20 mouse cellular contexts compared by ENCODE assay signal in the genomic region with DNA sequence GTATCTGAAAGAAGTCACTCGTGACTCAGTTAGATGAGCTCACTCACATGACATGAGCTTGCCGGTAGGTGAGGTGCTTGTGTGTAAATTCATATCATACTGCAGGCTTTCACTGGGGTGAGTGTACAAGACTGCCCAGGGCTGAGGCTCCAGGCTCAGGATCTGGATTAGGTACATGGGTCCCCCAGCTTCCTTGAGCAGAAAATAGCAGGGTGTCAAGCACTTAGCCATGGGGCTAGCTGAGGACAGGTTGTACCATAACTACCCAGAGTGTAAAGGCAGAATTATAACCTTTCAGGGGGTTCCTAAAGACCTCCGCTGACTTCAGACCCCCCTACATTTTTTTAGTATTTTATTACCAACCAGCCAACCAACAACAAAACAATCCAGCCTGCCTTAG. TPM values are rescaled to one million over a fixed set of nuclear protein-coding genes. Genes with fewer than 3 reads are reported as not detected.
DNase-seq lines count a peak whose midpoint lies in the region; ATAC-seq and TF ChIP-seq lines count a peak whose summit lies in the region.
"Had no signal": no experiment of that assay in that cellular context is flagged by ENCODE, and none has a peak within 500 bp of the region (broad histone marks: within the 10 kb centered on the region; RNA-seq: fewer than 3 reads in every experiment).

Gm10320 (minus strand) TSS at position 93 of the 400 bp plus-strand sequence.

- H3ac ChIP-seq in C2C12 (ENCODE audit: control insufficient read depth, insufficient read length, low read depth) = peak within 1 kb of the TSS; percentile 45

- no peaks in the 10 kb centered on the region for H3K4me1 ChIP-seq in heart, embryonic 10.5 days
- no peaks in the 10 kb centered on the region for H3K4me1 ChIP-seq in embryonic facial prominence, embryonic 11.5 days (ENCODE audit: control insufficient read depth, insufficient read depth, low read length)

- H3K79me2 ChIP-seq in C2C12 (ENCODE audit: control insufficient read depth, insufficient read depth) = no peaks in the 10 kb centered on the region

- no peak within 1 kb of the TSS for H3K4me2 ChIP-seq in embryonic facial prominence, embryonic 11.5 days (ENCODE audit: low read depth, low read length)
- H3K4me2 ChIP-seq: heart, embryonic 12.5 days; hindbrain, embryonic 15.5 days had no signal

- no peak within 1 kb of the TSS for H3K27ac ChIP-seq in heart, embryonic 10.5 days
- 0 out of 2 replicates have a peak within 1 kb of the TSS, but pooled peaks have one; percentile 29 for H3K27ac ChIP-seq in embryonic facial prominence, embryonic 11.5 days (replicated peaks; ENCODE audit: low read depth, low read length)
- H3K27ac ChIP-seq: forebrain, embryonic 10.5 days; heart, adult 2 months; hindbrain, embryonic 15.5 days had no signal

- H3K79me3 ChIP-seq in C2C12 (ENCODE audit: low read depth) = no peaks in the 10 kb centered on the region

- H3K4me3 ChIP-seq in heart, embryonic 10.5 days = no peak within 1 kb of the TSS
- no peak within 1 kb of the TSS for H3K4me3 ChIP-seq in C2C12 (ENCODE audit: insufficient read depth, poor library complexity, severe bottlenecking)
- H3K4me3 ChIP-seq in embryonic facial prominence, embryonic 11.5 days (ENCODE audit: low read depth, low read length) = no peak within 1 kb of the TSS
- H3K4me3 ChIP-seq: erythroblast, embryonic 14.5 days; forebrain, embryonic 10.5 days; heart, adult 2 months; heart, embryonic 12.5 days; hindbrain, embryonic 15.5 days had no signal

- peaks cover 15% of the 10 kb centered on the region; the same call in 1 of the 2 replicates for H3K27me3 ChIP-seq in heart, embryonic 10.5 days (ENCODE audit: insufficient read depth, poor library complexity, severe bottlenecking)
- no peaks in the 10 kb centered on the region for H3K27me3 ChIP-seq in C2C12 (ENCODE audit: control insufficient read depth, insufficient read depth, insufficient read length)
- no peaks in the 10 kb centered on the region for H3K27me3 ChIP-seq in embryonic facial prominence, embryonic 11.5 days (ENCODE audit: control insufficient read depth, insufficient read depth, low read length)

- no peak for ATAC-seq in embryonic facial prominence, embryonic 11.5 days (replicated peaks; ENCODE audit: insufficient number of reproducible peaks, low FRiP score, low TSS enrichment, low read depth)
- no peak for ATAC-seq in megakaryocyte-erythroid progenitor cell, adult 5-6 weeks (replicated peaks; ENCODE audit: low FRiP score, low TSS enrichment, poor library complexity, severe bottlenecking)
- ATAC-seq: forebrain, embryonic 14.5 days had no signal

- DNase-seq in heart, embryonic 10.5 days (ENCODE audit: low spot score) = peak; percentile 9
- no peak for DNase-seq in heart, adult 18-20 months
- no peak for DNase-seq in embryonic facial prominence, embryonic 11.5 days (ENCODE audit: low spot score)
- DNase-seq in thymus, postnatal 0 days (ENCODE audit: low spot score) = no peak
- no peak for DNase-seq in thymus, postnatal 14 days
- DNase-seq: adrenal gland, postnatal 10 days; cerebellum, adult 11 months; cerebellum, adult 8-10 months; cerebellum, postnatal 14 days; gastrocnemius, postnatal 36 days; heart, adult 2 months had no signal

- 70% methylated on average over 3 of the region's 3 CpGs for WGBS in heart, embryonic 10.5 days
- WGBS in embryonic facial prominence, embryonic 11.5 days = 66% methylated on average over 3 of the region's 3 CpGs

- no peaks in the 10 kb centered on the region for H3K9me3 ChIP-seq in heart, embryonic 10.5 days
- H3K9me3 ChIP-seq in embryonic facial prominence, embryonic 11.5 days (replicated peaks; ENCODE audit: control insufficient read depth, low read length) = no peaks in the 10 kb centered on the region
- H3K9me3 ChIP-seq: forebrain, embryonic 10.5 days; heart, embryonic 12.5 days; hindbrain, embryonic 15.5 days had no signal

- H3K9ac ChIP-seq in embryonic facial prominence, embryonic 11.5 days (replicated peaks; ENCODE audit: low read length) = no peak within 1 kb of the TSS
- H3K9ac ChIP-seq: heart, embryonic 12.5 days; hindbrain, embryonic 15.5 days had no signal

- TF ChIP-seq CTCF in C2C12 (IDR thresholded peaks at IDR 0.05; ENCODE audit: control insufficient read depth, insufficient read depth, insufficient read length) = no peak

- no peaks in the 10 kb centered on the region for H3K36me3 ChIP-seq in heart, embryonic 10.5 days
- no peaks in the 10 kb centered on the region for H3K36me3 ChIP-seq in C2C12 (ENCODE audit: control insufficient read depth, insufficient read depth)
- H3K36me3 ChIP-seq in embryonic facial prominence, embryonic 11.5 days (replicated peaks; ENCODE audit: control insufficient read depth, insufficient read depth, low read depth, low read length) = no peaks in the 10 kb centered on the region
- H3K36me3 ChIP-seq: forebrain, embryonic 10.5 days; heart, embryonic 12.5 days; hindbrain, embryonic 15.5 days had no signal

TF ChIP-seq in C2C12, 6 proteins besides CTCF, POLR2A, EP300 and RAD21:
- TF ChIP-seq FOSL1 (IDR thresholded peaks at IDR 0.05; ENCODE audit: insufficient read depth, low read length, poor library complexity, severe bottlenecking) (no peak), MYOD1 (IDR thresholded peaks at IDR 0.05; ENCODE audit: control insufficient read depth, insufficient read length, low read depth) (no peak), MYOG (IDR thresholded peaks at IDR 0.05; ENCODE audit: control insufficient read depth, extremely low read depth, insufficient read length) (no peak), CEBPB (IDR thresholded peaks at IDR 0.05; ENCODE audit: low read depth) (no peak), MAX (IDR thresholded peaks at IDR 0.05) (no peak), USF1 (IDR thresholded peaks at IDR 0.05; ENCODE audit: low read depth) (no peak)

RNA-seq across cellular contexts. Expression of gene Gm10320, which starts in this region (rescaled TPM):
- polyA plus RNA-seq in heart, embryonic 10.5 days (2016; fragmentation: Nextera tagmentation; extraction: Ambion mirVana) = 0.48 and 0.82 TPM in 2 replicates
- total RNA-seq in heart, adult 18-20 months (2021) = not detected
- polyA plus RNA-seq in C2C12 (2012; fragmentation: generic; extraction: Trizol) = 1.8 TPM
- 1.2 and 1.5 TPM in 2 replicates for polyA plus RNA-seq in embryonic facial prominence, embryonic 11.5 days (2014; fragmentation: Nextera tagmentation; extraction: Ambion mirVana)
- polyA plus RNA-seq in thymus, postnatal 0 days (2015; fragmentation: Nextera tagmentation; extraction: Ambion mirVana) = 0.82 and 1.8 TPM in 2 replicates
- total RNA-seq in megakaryocyte-erythroid progenitor cell, adult 5-6 weeks (2014; fragmentation: Nextera tagmentation) = 0.66 TPM in 1 of 2 replicates, not detected in the other
- total RNA-seq in megakaryocyte-erythroid progenitor cell, adult 5-6 weeks (2017) = 1.2 TPM in 1 of 2 replicates, not detected in the other
- total RNA-seq: gastrocnemius, adult 8-10 months; gastrocnemius, postnatal 36 days; heart, adult 2 months; heart, postnatal 25 days had no signal

Comparison
In these comparisons a context has a peak if more than half of its experiments do, and no peak if none do; other contexts are left out.
1. Peak in DNase-seq in heart, embryonic 10.5 days; RNA of the gene not detected or under 1 TPM.